Mouse (Mus musculus): ENCODE measurements around the gene Fryl. TPM values are rescaled to one million over a fixed set of nuclear protein-coding genes. Genes with fewer than 3 reads are reported as not detected.

The Fryl gene
- polyA plus RNA-seq, 2 experiments = 26.1 to 26.7 TPM

GRCm38 (mm10) chr5:72976539-72976938, 279.9 kb downstream of the Fryl start:
- ATAC-seq (ENCODE audit: low FRiP score, low read depth) = no peak
- WGBS = 80% methylated on average over 4 of the region's 4 CpGs
- Histone ChIP-seq H3K4me3 (replicated peaks; ENCODE audit: low read length) (no peak overlapping the region), H3K9me3 (ENCODE audit: control insufficient read depth, low read length) (no peaks in the 10 kb centered on the region), H3K36me3 (ENCODE audit: control insufficient read depth, insufficient read depth, low read length) (peaks cover 50% of the 10 kb centered on the region), H3K27me3 (ENCODE audit: control insufficient read depth, insufficient read depth, low read length) (no peaks in the 10 kb centered on the region), H3K27ac (replicated peaks; ENCODE audit: low read depth, low read length) (no peak overlapping the region), H3K4me2 (replicated peaks; ENCODE audit: low read depth, low read length, severe bottlenecking) (no peak overlapping the region), H3K9ac (ENCODE audit: low read depth, low read length, severe bottlenecking) (no peak overlapping the region), H3K4me1 (ENCODE audit: control insufficient read depth, insufficient read depth, low read length) (no peaks in the 10 kb centered on the region)
- TF ChIP-seq POLR2A (IDR thresholded peaks at IDR 0.05; ENCODE audit: borderline replicate concordance, extremely low read depth, insufficient read depth, insufficient read length) = no peak
- DNase-seq (ENCODE audit: low spot score) = no peak

GRCm38 (mm10) chr5:72975996-72976395, 280.4 kb downstream of the Fryl start:
- no peak for ATAC-seq (ENCODE audit: low FRiP score, low read depth)
- Histone ChIP-seq H3K4me2 (replicated peaks; ENCODE audit: low read depth, low read length, severe bottlenecking) (no peak overlapping the region), H3K9ac (ENCODE audit: low read depth, low read length, severe bottlenecking) (no peak overlapping the region), H3K9me3 (ENCODE audit: control insufficient read depth, low read length) (no peaks in the 10 kb centered on the region), H3K36me3 (ENCODE audit: control insufficient read depth, insufficient read depth, low read length) (peaks cover 50% of the 10 kb centered on the region), H3K4me1 (ENCODE audit: control insufficient read depth, insufficient read depth, low read length) (no peaks in the 10 kb centered on the region), H3K4me3 (replicated peaks; ENCODE audit: low read length) (no peak overlapping the region), H3K27me3 (ENCODE audit: control insufficient read depth, insufficient read depth, low read length) (no peaks in the 10 kb centered on the region), H3K27ac (replicated peaks; ENCODE audit: low read depth, low read length) (no peak overlapping the region)
- no peak for TF ChIP-seq POLR2A (IDR thresholded peaks at IDR 0.05; ENCODE audit: borderline replicate concordance, extremely low read depth, insufficient read depth, insufficient read length)
- 80% methylated on average over 6 of the region's 6 CpGs for WGBS
- DNase-seq (ENCODE audit: low spot score) = no peak

- Histone ChIP-seq H3K9ac (ENCODE audit: low read depth, low read length, severe bottlenecking) (no peak within 1 kb of the TSS), H3K4me1 (ENCODE audit: control insufficient read depth, insufficient read depth, low read length) (no peaks in the 10 kb centered on the region), H3K4me2 (replicated peaks; ENCODE audit: low read depth, low read length, severe bottlenecking) (no peak within 1 kb of the TSS), H3K27ac (replicated peaks; ENCODE audit: low read depth, low read length) (no peak within 1 kb of the TSS), H3K36me3 (ENCODE audit: control insufficient read depth, insufficient read depth, low read length) (peaks cover 48% of the 10 kb centered on the region), H3K9me3 (ENCODE audit: control insufficient read depth, low read length) (no peaks in the 10 kb centered on the region), H3K4me3 (replicated peaks; ENCODE audit: low read length) (no peak within 1 kb of the TSS), H3K27me3 (ENCODE audit: control insufficient read depth, insufficient read depth, low read length) (no peaks in the 10 kb centered on the region)
- DNase-seq (ENCODE audit: low spot score) (no peak), ATAC-seq (ENCODE audit: low FRiP score, low read depth) (no peak)
- no peak for TF ChIP-seq POLR2A (IDR thresholded peaks at IDR 0.05; ENCODE audit: borderline replicate concordance, extremely low read depth, insufficient read depth, insufficient read length)
- WGBS = 94% methylated on average over 7 of the region's 7 CpGs
These were observed 281.8 kb downstream of the Fryl start, which contains the start of gene Gm10135 for GRCm38 (mm10) chr5:72974602-72975001. Gene Gm10135 (minus strand): TSS chr5:72974702.

- Histone ChIP-seq H3K27ac (replicated peaks; ENCODE audit: low read depth, low read length) (no peak overlapping the region), H3K4me2 (replicated peaks; ENCODE audit: low read depth, low read length, severe bottlenecking) (no peak overlapping the region), H3K9me3 (ENCODE audit: control insufficient read depth, low read length) (no peaks in the 10 kb centered on the region), H3K4me3 (replicated peaks; ENCODE audit: low read length) (no peak overlapping the region), H3K9ac (ENCODE audit: low read depth, low read length, severe bottlenecking) (no peak overlapping the region), H3K4me1 (ENCODE audit: control insufficient read depth, insufficient read depth, low read length) (no peaks in the 10 kb centered on the region), H3K36me3 (ENCODE audit: control insufficient read depth, insufficient read depth, low read length) (peaks cover 57% of the 10 kb centered on the region), H3K27me3 (ENCODE audit: control insufficient read depth, insufficient read depth, low read length) (no peaks in the 10 kb centered on the region)
- TF ChIP-seq POLR2A (IDR thresholded peaks at IDR 0.05; ENCODE audit: borderline replicate concordance, extremely low read depth, insufficient read depth, insufficient read length) = no peak
- ATAC-seq (ENCODE audit: low FRiP score, low read depth) (no peak), DNase-seq (ENCODE audit: low spot score) (no peak)
- WGBS = 70% methylated on average over 5 of the region's 5 CpGs
These were observed 283.5 kb downstream of the Fryl start for GRCm38 (mm10) chr5:72972934-72973333.

GRCm38 (mm10) chr5:72972435-72972834, 284.0 kb downstream of the Fryl start:
- WGBS = 65% methylated on average over 4 of the region's 4 CpGs
- Histone ChIP-seq H3K4me3 (replicated peaks; ENCODE audit: low read length) (no peak overlapping the region), H3K9ac (ENCODE audit: low read depth, low read length, severe bottlenecking) (no peak overlapping the region), H3K4me1 (ENCODE audit: control insufficient read depth, insufficient read depth, low read length) (no peaks in the 10 kb centered on the region), H3K4me2 (replicated peaks; ENCODE audit: low read depth, low read length, severe bottlenecking) (no peak overlapping the region), H3K27ac (replicated peaks; ENCODE audit: low read depth, low read length) (no peak overlapping the region), H3K27me3 (ENCODE audit: control insufficient read depth, insufficient read depth, low read length) (no peaks in the 10 kb centered on the region), H3K9me3 (ENCODE audit: control insufficient read depth, low read length) (no peaks in the 10 kb centered on the region), H3K36me3 (ENCODE audit: control insufficient read depth, insufficient read depth, low read length) (peaks cover 58% of the 10 kb centered on the region)
- ATAC-seq (ENCODE audit: low FRiP score, low read depth) (no peak), DNase-seq (ENCODE audit: low spot score) (no peak)
- no peak for TF ChIP-seq POLR2A (IDR thresholded peaks at IDR 0.05; ENCODE audit: borderline replicate concordance, extremely low read depth, insufficient read depth, insufficient read length)

Other genes with a start within 250 kb of the Fryl start
- 0.96 and 1.1 TPM in 2 replicates for gene Slc10a4, start 249.7 kb downstream of the Fryl start, polyA plus RNA-seq (2012; rRNA removed)
- gene Slc10a4, start 249.7 kb downstream of the Fryl start, polyA plus RNA-seq (2014; fragmentation: Nextera tagmentation; extraction: Ambion mirVana) = 0.28 and 0.43 TPM in 2 replicates
- 147 and 171 TPM in 2 replicates for gene Ociad1, start 36.2 kb upstream of the Fryl start, polyA plus RNA-seq (2012; rRNA removed)
- 137 and 144 TPM in 2 replicates for gene Ociad1, start 36.2 kb upstream of the Fryl start, polyA plus RNA-seq (2014; fragmentation: Nextera tagmentation; extraction: Ambion mirVana)
- 2.4 and 3.1 TPM in 2 replicates for gene Ociad2, start 84.4 kb upstream of the Fryl start, polyA plus RNA-seq (2012; rRNA removed)
- gene Ociad2, start 84.4 kb upstream of the Fryl start, polyA plus RNA-seq (2014; fragmentation: Nextera tagmentation; extraction: Ambion mirVana) = 12.8 and 13.1 TPM in 2 replicates
- gene Cwh43, start 149.5 kb upstream of the Fryl start, polyA plus RNA-seq (2012; rRNA removed) = 0.35 and 0.45 TPM in 2 replicates
- 0.70 and 1.4 TPM in 2 replicates for gene Cwh43, start 149.5 kb upstream of the Fryl start, polyA plus RNA-seq (2014; fragmentation: Nextera tagmentation; extraction: Ambion mirVana)
- 19.4 and 19.9 TPM in 2 replicates for gene Dcun1d4, start 224.4 kb upstream of the Fryl start, polyA plus RNA-seq (2012; rRNA removed)
- 27.0 and 34.2 TPM in 2 replicates for gene Dcun1d4, start 224.4 kb upstream of the Fryl start, polyA plus RNA-seq (2014; fragmentation: Nextera tagmentation; extraction: Ambion mirVana)

Measured in limb, embryonic 14.5 days (tissue).